Mouse (Mus musculus) frontal cortex, postnatal 10 days (tissue): ENCODE measurements around the gene S1pr3.

Experiments used
- DNase-seq, 2 experiments: peaks; one replicate each; pipeline ENCODE4 v3.0.0; 2022; ENCODE audit warnings: low spot score in 2 of 2, mixed read lengths in 1 of 2

S1pr3 gene

GRCm38 (mm10) chr13:51405731-51406320 lies 2.6 kb upstream of the S1pr3 start:
- DNase-seq = no peak

DNA sequence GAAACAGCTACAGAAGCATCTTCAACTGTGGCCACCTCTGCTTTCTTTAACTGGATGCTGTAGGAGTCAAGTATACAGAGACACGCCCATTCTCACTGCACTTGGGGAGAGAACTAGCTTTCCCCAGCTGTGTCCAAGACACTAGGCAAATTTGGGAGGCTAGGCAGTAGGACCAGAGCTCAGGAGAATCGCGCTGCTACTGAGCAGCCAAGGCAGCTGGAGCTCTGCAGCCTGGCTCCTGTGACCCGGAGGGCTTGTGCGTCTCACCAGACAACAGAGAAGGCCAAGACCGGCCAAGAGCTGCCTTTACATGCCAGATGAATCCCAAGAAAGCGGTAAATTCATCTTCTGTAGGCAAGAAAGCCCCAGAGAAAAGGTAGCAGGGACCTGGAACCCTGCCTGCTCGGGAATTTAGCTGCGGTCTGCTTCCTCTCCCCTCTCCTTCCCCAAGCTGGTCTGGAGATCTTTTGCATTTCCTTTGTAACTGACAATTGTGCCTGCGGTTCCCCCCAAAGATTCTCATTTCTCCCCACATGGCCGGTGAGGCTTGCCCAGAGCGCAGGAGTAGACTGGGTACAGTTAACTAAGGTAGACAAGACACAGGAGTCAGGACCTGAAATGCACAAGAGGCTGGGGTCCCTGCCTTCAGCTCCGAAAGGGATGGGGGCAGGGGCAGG lies 760 bp upstream of the S1pr3 start:
- no peak for DNase-seq

DNA sequence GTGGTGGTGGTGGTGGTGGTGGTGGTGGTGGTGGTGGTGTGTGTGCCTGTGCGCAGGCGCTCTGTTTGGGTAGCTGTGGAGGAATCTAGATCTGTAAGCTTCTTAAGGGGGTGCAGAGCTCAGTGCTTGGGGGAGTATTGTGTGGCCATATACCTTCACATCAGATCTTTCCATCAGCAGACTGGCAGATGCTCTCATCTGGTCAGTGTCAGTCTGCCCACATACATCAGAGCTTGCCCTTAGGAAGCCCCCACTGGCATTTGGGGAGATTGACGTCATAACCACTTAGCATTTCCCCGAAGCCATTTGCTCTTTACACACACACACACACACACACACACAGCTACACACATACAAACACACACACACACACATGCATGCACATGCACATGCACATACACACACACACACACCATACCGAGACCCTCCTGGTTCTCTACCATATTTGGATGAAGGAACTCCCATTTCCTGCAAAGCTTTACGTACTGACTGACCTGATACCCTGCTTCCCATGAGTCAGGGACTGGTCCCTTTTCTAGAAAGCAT lies 1.6 kb downstream of the S1pr3 start:
- DNase-seq = no peak

- DNase-seq = no peak
These were observed 2.8 kb downstream of the S1pr3 start for GRCm38 (mm10) chr13:51411243-51411642.

- DNase-seq = no peak
These were observed 3.4 kb downstream of the S1pr3 start for GRCm38 (mm10) chr13:51411696-51412430.

GRCm38 (mm10) chr13:51413461-51413860 lies 5.0 kb downstream of the S1pr3 start:
- DNase-seq = no peak

- no peak for DNase-seq
These were observed 8.3 kb downstream of the S1pr3 start for GRCm38 (mm10) chr13:51416727-51417126.

DNA sequence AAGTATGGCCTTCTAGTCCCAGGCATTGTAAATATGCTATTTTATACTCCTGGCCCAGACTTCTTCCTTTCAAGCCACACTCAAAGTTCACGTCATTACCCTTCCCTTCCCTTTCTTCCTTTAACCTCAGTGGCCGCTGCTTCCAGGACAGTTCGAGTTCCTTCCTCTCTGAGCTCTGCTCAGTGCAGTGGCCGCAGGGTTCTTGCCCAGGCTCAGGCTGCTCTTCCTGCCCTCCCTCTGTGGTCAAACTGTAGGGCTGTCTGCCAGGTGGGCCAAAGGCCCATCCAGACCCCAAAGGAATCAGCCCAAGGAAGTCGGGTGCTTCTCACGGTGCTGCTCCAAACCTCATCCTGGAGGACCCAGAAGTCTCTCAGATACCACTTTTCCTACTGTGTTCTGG lies 9.4 kb downstream of the S1pr3 start:
- peak in 1 of 2 experiments; percentile 25 for DNase-seq

DNA sequence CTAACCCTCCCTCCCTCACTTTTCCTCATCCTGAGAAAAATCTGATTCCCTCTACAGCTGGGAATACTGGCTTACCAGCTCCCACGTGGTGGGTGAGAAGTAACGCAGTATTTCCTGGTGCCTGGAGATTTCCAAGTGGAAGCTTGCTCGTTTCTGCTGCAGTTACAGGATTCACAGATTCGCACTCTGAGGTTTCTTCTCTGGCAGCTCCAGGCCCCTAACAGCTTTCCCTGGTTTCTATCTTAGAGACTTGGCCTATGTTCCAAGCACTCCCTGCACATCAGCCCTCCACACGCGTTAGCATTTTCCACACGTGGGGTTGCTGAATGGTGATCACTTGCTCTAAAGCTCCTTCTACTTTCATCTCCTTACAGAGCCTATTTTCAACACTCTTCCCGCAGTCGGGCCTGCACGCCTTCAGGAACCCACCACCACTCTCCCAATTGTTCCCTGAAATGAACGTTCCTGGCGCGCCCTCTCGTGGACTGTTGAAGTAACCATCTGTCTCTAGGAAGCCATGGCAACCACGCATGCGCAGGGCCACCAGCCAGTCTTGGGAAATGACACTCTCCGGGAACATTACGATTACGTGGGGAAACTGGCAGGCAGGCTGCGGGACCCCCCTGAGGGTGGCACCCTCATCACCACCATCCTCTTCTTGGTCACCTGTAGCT lies 10.0 kb downstream of the S1pr3 start:
- peak; percentile 90 to 96 for DNase-seq

GRCm38 (mm10) chr13:51418942-51419451 lies 10.6 kb downstream of the S1pr3 start:
- DNase-seq = peak in 1 of 2 experiments; percentile 30

- peak in 1 of 2 experiments; percentile 20 for DNase-seq
These were observed 11.1 kb downstream of the S1pr3 start for GRCm38 (mm10) chr13:51419501-51419900.

DNA sequence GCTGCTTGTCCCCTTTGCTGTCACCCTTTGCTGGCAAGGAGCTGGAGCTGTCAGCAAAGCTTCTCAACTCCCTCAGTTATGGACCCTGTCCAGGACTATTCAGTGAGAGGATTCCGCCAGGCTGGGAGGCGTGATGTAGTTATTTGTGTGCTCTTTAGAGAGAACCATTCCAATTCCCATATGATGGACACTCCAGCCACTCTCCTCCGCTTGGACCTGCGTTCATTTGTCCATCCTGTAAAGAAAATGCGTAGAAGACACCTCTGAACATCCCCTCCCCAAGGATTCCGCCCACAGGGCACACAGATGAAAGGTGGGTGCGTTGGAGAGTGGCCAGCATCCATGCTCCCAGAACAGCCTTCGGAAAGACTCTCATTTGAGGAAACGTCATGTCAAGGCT lies 12.4 kb downstream of the S1pr3 start:
- peak in 1 of 2 experiments; percentile 40 for DNase-seq

- no peak for DNase-seq
These were observed 15.2 kb downstream of the S1pr3 start for GRCm38 (mm10) chr13:51423647-51424046.

- peak in 1 of 2 experiments; percentile 48 for DNase-seq
These were observed 16.2 kb downstream of the S1pr3 start for GRCm38 (mm10) chr13:51424647-51425046.

DNA sequence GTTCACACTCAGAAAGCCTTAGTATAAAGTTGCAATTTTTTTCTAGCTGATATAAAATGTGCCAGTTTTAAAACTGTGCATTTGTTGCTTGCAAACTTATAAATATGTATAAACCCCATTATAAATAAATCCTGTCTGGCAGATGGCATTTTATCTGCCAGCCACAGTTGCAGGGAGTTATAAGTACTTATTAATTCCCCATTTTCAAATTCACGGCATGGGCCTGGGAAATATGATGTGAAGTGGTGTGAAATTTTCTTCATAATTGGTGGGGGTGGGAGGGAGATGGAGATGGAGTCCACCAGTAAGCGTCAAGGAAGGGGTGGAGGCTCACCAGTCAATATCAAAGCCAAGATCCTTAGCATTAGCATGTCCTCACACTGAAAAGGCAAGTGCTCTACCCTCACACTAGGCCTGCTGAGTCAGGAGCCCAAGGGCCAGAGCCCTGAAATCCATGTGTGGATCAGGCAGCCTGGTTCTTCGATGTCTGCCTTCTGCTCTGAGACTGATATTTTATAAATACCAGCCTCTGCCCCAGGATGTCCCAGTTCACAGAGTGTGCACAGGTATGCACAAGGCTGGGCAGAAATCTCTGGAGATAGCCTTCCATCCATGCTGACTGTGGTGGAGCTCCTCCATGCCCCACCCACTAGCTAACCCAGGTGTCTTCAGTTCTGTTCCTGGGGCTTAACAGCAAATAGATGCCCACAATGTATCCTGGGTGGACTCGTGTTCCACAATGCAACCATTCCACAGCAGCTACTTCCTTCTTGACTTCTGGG lies 17.4 kb downstream of the S1pr3 start:
- DNase-seq = no peak

DNA sequence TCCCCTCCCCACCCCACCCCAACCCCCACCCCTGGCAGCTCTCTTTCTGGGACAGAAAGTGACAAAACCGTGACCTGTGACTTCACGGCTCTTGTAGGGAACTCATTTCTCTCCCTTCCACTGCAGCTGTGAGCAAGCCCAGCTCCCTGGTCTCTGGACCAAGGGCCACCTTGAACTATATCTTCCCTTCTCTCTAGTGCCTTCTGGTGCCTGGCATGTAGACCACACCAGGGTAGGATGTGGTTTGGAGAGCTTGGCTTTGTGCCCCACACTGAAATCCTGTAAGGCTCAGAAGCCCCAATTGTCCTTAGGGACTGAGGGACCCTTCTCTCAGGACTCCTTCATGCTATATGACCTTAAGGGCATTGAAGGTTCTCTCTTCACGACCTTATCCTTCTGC lies 24.9 kb downstream of the S1pr3 start:
- no peak for DNase-seq

- DNase-seq = no peak
These were observed 26.0 kb downstream of the S1pr3 start for GRCm38 (mm10) chr13:51434460-51434859.

DNA sequence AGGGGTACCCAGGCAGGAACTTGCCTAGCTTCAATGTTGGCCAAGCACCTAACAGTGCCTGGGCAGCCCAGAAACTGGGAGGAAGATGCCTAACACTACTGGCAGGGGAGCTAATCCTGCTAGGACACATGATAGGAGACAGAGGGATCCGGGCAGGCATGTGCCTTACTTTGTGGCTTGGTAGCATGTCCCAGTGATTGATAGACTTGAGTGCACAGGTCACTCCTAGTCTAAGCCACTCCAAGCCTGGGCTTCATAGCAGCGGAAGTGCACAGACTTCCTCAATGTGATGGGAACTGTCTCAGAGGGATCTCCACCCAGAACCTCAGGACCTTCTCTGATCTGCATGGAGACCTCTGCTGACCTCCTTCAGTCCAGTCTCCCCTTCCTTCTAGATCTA lies 26.7 kb downstream of the S1pr3 start:
- DNase-seq = no peak

GRCm38 (mm10) chr13:51437105-51438085 lies 29.0 kb downstream of the S1pr3 start:
- no peak for DNase-seq

- no peak for DNase-seq
These were observed 34.5 kb downstream of the S1pr3 start for GRCm38 (mm10) chr13:51442922-51443321.
